Mouse (Mus musculus) myocyte (in vitro differentiated cells): ENCODE results near the gene Cdc26.

Experiments used
- E2F4 ChIP-seq: IDR thresholded peaks from one replicate; pipeline ENCODE4 v1.6.1; 2011; ENCODE audit warnings: mild to moderate bottlenecking, control low read depth, moderate library complexity; ENCODE audit not compliant: insufficient read depth
- MAX ChIP-seq: IDR thresholded peaks from one replicate; pipeline ENCODE4 v1.6.1; 2011; ENCODE audit warnings: low read depth, mild to moderate bottlenecking, control low read depth
- MYOG ChIP-seq, 3 experiments: IDR thresholded peaks; one replicate each; pipeline ENCODE4 v1.6.1; 2011; ENCODE audit warnings: control low read depth in 2 of 3, low read depth in 2 of 3, mild to moderate bottlenecking in 2 of 3; ENCODE audit not compliant: insufficient read length in 2 of 3, control insufficient read depth in 1 of 3, insufficient read depth in 1 of 3
- POLR2A ChIP-seq: IDR thresholded peaks from one replicate; pipeline ENCODE4 v1.6.1; 2011; ENCODE audit warnings: low read depth, mild to moderate bottlenecking, control low read depth, moderate library complexity; ENCODE audit not compliant: insufficient read length
- TCF12 ChIP-seq: IDR thresholded peaks from one replicate; pipeline ENCODE4 v1.6.1; 2011; ENCODE audit warnings: mild to moderate bottlenecking, control low read depth; ENCODE audit not compliant: poor library complexity, insufficient read depth, severe bottlenecking
- USF1 ChIP-seq: IDR thresholded peaks from one replicate; pipeline ENCODE4 v1.6.1; 2011; ENCODE audit warnings: low read depth, mild to moderate bottlenecking, control low read depth, moderate library complexity

DNA sequence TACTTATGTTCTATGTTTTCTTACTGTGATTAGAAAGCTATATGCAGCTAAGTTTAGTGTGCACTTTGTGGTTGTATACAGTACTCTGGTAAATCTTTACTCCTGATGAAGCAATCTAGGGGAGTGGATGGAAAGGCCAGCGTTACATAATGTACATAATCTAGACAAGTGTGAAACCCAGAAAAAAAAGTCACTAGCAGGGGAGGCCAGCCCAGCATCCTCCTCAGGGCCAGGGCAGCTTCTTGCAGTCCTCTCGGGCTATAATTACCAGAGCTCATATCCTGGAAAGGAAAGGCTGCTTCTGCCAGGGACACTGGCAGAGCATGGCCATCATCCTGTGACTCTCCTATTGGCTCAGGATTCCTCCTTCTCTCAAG is 60.1 kb downstream of the Cdc26 start:
- TF ChIP-seq MAX (no peak), POLR2A (no peak), TCF12 (no peak), USF1 (no peak), MYOG (IDR thresholded peaks at IDR 0.05; ENCODE audit: control insufficient read depth in 1 of 3, insufficient read depth in 1 of 3, insufficient read length in 2 of 3, low read depth in 2 of 3) (no peak), E2F4 (no peak)
